Mouse (Mus musculus) bone marrow macrophage, adult 2 months (primary cell): ENCODE data around the gene Sidt1.

Experiments
- CTCF ChIP-seq: IDR thresholded peaks from 2 replicates; pipeline ENCODE4 v1.5.1; 2012; ENCODE audit warnings: low read depth, mild to moderate bottlenecking, low read length, moderate library complexity
- POLR2A ChIP-seq: IDR thresholded peaks from 2 replicates; pipeline ENCODE4 v1.6.1; 2012; ENCODE audit warnings: mild to moderate bottlenecking, low read depth, low read length, borderline replicate concordance

DNA sequence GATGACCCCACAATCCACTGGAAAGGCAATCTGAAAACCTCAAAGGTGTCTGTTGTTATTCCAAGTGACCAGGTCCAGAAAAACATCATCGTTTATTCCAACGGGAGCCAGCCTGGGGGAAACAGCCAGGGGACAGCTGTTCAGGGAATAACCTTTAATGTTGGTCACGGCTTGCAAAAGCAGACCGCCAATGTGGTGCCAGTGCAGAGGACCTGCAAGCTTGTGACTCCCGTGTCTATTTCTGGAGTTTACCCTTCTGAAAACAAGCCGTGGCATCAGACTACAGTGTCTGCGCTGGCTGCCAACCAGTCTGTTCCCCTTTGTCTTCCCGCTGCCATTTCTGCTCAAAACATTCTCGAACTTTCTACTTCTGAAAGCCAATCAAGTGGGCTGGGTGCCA, 117.5 kb downstream of the Sidt1 start:
- TF ChIP-seq CTCF (no peak), POLR2A (no peak)
